Mouse (Mus musculus): ENCODE data around the gene Anks3. TPM values are rescaled to one million over a fixed set of nuclear protein-coding genes. Genes with fewer than 3 reads are reported as not detected.
A peak's percentile ranks its signal among the peaks of the same experiment; 100 is the strongest.

Gene Anks3
- polyA plus RNA-seq (2012; rRNA removed), result 102 and 107 TPM in 2 replicates

DNA sequence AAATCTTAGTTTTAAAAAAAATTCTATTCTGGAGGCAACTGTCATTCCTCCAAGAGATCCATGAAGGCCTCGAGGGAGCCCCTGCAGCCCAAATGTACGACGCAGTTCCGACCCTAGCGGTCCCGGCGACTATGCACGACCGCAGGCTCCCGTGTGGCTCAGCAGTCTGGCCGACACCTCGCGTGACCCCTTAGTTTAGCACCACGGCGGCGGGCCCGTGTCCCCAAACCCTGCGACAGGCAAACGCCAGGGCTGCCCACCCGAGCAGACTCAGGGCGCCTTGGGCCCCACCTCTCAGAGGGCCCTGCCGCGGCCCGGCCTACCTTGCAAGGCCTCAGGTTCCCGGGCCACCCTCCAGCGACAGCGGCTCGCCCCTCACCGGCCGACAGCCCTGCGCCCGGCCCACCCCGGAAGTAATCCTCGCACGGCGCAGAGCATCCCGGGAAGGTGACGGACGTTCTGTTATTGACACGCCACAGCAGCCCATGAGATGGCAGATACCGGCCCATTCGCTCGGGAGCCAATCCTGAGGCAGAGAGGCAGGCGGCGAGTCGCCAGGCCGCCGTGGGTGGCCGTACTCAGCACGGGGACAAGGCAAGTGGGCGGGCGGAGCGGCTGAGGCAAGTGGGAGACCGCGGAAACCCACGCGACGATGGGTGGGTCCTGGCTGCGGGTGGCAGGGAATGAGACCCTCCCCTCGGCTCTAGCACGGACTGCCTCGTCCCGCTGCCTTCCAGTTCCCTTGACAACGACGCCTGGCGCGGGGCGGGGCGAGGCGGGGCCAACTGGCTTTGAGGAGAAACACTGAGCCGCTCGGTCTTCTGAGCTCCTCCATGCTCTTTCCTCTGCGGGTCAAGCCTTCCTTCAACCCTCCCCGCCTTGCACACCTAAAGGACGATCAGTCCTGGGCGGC, at the start of gene Anks3:
Gene Anks3 (minus strand): TSS at position 409 of the 913 bp plus-strand sequence.
- peak; percentile 99 for DNase-seq (ENCODE audit: extremely low spot score in 1 of 2, low spot score in 1 of 2)

DNA sequence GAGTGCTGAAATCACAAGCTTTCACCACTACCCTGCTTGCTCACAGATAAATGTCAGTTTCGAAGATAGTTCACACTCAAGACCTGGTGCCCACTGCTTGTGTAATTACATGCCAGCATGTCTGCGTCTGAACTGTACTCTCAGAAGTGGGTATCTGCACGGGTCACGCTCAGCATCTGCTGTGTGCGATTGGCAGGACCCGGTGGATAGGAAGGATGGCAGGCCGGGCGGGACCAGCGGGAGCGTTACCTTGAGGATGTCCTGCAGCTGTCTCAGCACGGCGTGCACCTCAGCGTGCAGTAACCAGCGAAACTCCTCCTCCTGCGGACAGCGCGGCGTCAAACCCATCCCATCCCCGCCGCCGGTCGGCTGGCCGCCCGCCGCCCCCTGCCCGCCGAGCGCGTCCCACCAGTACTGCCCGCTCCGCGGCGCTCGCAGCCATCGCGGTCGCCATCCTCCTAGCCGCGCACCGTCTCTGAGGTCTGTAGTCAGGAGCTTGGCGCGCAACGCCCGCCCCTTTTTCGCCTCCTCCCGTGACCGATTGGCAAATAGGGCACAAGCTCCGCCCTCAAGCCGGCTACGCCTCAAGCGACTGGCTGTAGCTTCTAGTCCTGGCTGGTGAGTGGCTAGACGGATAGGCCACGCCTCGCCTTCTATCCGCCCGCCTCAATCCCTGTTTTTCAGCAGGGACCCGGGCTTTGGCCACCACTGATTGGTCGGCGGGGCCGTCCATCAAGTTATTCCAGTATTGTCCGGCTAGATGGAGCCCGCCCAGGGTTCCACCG, 49.2 kb upstream of the Anks3 start, which contains the start of gene Rogdi:
Gene Rogdi (minus strand): TSS at position 500 of the 785 bp plus-strand sequence.
- peak; percentile 99 for DNase-seq (ENCODE audit: extremely low spot score in 1 of 2, low spot score in 1 of 2)

DNA sequence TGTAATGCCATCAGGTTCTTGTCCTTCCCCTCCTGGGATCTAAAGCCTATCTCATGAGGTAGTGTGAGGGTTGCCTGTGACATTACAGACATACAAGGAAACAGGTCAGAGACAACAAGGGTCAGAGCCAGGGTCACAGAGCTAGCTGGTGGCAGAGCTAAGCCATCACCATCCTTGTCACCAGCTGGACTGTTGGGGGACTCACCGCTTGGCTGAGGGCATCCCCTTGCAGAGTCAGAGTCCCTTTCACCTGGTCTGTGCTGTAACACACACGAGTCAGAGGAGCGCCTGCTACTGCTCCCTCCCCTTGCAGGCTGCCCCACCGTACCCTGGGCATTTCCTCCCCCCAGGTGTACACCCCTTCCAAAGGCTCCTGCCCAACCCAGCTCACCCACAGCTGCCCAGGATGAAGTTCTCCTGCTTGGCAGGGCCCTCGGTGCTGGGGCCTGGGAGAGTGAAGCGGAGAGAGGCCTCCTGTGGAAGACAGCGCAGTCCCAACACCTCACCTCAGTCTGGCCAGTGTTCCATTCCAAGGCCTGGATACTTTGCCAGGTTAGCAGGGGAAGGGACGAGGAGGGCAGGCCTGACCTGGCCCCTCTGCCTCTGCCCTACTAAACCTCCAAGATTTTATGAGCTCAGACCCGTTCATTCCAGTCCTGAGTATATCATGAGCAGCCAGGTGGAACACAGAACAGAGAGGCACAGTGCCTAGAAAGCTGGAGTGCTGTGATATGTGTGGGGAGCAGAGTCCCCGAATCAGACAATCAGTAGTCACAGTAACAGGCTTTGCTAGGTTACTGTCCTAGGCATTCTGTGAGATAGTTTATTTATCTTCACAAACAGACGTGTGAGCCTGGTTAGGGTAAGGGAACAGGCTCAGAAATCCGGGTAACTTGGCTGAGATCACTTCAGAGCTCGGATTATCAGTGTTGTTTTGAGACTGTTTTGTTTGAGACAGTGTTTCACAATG, 48.3 kb upstream of the Anks3 start:
- no peak for DNase-seq (ENCODE audit: extremely low spot score in 1 of 2, low spot score in 1 of 2)

DNA sequence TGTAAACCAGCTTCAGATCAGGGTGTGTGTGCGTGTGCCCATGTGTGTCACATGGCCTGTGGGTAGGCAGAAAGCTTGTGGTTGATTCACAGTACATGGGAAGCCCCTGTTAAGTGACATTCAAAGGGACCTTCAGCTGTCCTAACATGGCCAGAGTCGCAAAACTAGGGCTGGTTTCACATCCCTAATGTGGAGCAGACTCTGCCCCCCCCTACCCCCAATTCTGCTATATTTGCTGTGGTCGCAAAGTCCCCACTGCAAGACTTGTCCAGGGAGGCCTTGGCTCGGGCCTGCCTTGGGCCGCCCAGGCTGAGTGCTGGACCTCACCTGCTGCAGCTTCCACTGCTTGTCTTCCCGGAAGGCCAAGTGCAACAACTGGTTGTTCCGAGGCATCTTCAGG, 47.3 kb upstream of the Anks3 start:
- no peak for DNase-seq (ENCODE audit: extremely low spot score in 1 of 2, low spot score in 1 of 2)

DNA sequence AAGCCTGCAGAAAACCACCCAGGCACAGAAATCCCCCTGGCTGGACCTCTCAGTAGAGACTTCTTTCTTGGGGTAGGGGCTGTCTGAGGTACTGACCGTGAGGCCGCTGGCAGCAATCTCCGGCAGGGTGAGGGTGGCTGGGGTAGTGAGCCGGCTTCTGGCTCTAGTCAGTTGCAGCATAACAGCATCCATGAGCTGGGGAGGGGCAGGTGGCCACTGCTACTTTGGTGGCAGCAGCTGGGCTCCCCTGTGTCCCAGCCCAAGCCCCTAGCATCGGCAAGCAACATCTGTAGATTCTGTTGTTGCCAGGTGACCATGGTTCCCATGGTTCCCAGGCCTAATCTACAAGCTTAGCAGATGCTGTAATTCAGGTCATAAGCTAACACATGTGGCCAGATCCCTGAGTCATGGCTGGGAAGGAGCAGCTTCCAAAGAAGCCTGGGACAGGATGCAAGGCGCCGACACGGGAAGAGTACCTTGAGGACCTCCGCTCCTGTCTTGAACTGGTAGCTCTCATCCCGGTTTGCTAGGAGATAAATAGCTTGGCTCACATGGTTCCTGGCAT, 46.4 kb upstream of the Anks3 start:
- DNase-seq (ENCODE audit: extremely low spot score in 1 of 2, low spot score in 1 of 2), result no peak

DNA sequence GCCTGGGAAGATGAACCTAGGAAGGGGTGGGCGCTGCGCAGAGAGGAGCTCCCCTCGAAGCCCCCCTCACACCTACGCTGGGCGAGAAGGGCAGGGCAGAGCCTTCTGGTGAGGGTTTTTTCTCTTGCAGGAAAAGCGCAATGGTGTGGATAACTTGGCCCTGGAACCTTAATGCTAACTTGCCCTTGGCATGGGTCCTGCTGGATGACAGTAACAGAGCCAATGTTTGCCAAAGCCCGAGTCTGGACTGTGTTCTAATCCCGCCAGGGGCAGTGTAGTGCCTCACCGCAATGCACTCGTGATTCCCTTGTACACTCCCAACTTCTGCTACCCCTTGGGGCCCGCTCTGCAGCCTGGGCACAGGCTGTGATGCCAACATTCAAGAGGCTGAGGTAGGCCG, 44.1 kb upstream of the Anks3 start:
- no peak for DNase-seq (ENCODE audit: extremely low spot score in 1 of 2, low spot score in 1 of 2)

DNA sequence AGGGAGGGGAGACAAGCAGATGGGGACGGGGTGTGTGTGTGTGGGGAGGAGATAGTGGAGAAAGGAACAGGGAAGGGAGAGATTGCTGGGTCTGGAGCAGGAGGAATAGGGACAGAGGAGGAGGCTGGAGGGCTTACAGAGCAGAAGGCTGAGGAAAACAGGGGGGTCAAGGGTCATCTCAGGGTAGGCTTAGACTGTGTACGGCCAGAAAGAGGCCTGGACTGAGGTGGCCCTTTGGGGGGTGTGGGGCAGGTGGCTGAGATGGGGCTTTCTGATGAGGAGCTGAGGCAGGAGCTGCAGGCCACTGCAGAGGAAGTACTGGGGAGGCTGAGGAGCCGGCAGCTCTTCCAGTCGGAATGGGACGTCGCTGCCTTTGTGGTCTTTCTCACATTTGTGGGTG, 43.5 kb upstream of the Anks3 start:
- DNase-seq (ENCODE audit: extremely low spot score in 1 of 2, low spot score in 1 of 2), result no peak

DNA sequence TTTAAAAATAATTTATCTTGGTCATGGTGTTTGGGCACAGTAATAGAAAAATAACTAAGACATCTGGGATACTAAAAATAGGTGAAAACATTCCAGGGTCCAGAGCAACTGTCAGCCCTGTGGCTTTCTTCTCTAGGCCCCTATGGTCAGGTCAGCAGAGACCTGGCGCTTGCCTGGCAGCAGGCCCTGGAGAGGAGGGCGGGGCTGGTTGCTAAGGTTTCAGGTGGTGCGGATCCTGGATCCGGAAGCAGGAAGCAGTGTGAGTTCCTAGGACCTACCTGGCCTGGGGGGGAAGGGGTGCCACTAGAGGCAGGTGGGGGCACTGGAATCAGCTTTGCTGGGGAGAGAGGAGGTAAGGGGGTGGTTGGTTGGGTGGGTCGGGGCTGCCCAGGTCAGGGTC, 43.1 kb upstream of the Anks3 start, which contains the start of gene Smim22:
Gene Smim22 (plus strand): TSS at position 222 of the 400 bp plus-strand sequence.
- no peak for DNase-seq (ENCODE audit: extremely low spot score in 1 of 2, low spot score in 1 of 2)

DNA sequence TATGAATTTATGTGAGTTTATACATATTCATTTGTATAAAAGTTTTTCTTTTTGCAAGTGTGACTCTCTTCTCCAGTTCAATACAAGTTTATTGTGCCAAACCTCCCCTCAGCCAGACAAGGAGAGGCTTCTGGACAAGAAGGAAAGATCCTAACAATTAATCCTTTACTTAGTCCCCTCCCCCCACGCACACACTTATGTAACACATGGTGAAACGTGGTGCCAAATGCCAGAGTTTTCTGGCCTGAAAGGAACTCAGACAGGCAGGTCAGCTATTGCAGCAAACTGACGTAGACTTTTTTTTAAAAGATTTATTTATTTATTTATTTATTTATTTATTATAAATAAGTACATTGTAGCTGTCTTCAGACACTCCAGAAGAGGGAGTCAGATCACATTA, 36.6 kb upstream of the Anks3 start:
- DNase-seq (ENCODE audit: extremely low spot score in 1 of 2, low spot score in 1 of 2), result no peak

DNA sequence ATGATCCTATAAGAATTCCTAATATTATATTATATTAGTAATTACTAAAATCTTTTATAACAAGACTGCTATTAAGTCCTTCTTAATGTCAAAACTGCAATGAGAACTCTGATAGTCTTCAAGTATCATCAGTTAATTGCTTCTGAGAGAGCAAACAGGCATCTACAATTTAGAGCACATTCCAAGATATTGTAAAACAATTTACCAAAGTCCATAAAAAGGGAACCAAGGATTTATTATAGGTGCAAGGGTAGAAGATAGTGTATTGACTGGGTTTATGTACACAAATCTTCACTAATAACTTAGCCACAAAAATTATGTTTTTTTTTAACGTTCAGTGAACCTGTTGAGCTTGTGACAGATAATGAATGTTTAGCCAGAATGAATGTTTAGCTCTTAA, 35.0 kb upstream of the Anks3 start:
- DNase-seq (ENCODE audit: extremely low spot score in 1 of 2, low spot score in 1 of 2), result no peak

DNA sequence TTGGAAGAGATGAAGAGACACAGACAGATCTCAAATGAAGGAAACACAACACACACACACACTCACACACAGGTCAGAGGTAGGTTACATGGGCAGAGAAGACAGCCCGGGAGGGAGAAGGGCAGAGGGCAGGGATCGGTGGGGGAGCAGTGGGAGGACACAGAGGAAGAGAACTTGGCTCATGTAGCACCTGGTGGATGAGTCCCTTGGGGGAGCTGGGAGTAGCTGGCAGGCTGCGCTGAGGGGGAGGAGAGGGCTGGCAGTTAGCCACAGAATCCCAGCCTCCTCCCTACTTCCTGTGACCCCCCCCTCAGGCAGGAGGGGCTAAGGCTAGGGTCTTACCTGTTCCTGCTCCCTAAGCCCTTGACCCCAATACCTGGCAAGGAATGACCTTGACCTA, 33.5 kb upstream of the Anks3 start, which contains the start of gene Sept12:
Gene Sept12 (minus strand): TSS at position 300 of the 400 bp plus-strand sequence.
- no peak for DNase-seq (ENCODE audit: extremely low spot score in 1 of 2, low spot score in 1 of 2)

DNA sequence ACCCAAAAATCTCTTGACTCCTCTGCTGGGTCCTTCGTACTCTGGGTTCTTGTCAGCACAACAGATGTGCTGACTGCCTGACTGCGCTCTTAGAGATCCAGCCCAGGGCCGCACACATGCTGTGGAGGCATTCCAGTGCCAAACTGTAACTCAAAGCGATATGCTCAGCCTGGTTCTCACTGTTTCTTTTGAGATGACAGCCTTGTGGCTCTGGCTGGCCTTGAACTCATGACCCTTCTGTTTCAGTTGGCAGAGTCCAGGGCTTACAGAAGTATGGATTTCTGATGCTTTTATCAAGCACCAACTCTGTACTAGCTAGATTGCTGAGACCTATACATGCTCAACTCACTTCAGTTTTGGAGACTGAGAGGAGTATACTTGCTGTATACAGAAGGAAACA, 29.3 kb upstream of the Anks3 start:
- no peak for DNase-seq (ENCODE audit: extremely low spot score in 1 of 2, low spot score in 1 of 2)

DNA sequence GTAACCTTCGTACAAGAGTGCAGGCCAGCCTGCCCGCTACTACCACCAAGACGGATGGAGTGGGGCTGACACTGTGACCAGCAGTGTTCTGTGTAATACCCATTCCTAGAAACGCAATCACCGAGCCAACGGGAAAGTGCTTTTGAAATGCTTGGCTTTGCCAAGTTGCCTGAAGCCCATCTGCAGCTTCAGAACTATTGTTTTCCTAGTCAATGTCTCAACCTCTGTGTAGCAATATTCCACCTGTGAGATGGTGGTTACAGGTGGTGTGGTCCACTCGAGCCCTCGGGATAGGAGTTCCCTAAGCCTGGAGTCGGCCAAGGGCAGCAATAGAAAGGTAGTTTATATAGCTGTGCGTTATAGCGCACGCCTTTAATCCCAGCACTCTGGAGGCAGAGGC, 20.7 kb upstream of the Anks3 start:
- DNase-seq (ENCODE audit: extremely low spot score in 1 of 2, low spot score in 1 of 2), result no peak

DNA sequence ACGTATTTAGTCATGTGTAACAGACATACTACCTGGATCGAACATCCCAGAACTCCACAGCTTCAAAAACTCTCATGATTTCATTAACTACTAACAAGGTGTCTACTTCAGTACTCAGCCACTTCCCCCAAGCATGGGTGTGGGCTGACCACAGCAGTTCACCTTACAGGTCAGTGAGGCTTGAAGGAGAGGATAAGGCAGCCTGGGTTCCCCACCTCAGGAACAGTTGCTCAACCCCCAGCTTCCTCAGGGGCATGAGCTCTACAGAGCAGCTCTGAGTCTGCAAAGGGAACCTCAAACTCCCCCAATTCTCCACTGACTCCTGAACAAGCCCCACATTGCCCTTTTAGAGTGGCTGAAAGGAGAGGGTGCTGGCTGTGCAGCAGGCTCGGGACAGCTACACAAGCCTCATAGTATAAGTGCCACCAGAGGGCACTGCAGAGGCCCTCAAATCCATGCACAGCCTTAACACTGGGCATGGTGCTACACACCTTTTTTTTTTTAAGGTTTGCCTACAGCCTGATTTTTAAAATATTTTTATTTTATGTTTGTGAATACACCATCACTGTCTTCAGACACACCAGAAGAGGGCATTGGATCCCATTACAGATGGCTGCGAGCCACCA, 15.9 kb upstream of the Anks3 start:
- DNase-seq (ENCODE audit: extremely low spot score in 1 of 2, low spot score in 1 of 2), result no peak

DNA sequence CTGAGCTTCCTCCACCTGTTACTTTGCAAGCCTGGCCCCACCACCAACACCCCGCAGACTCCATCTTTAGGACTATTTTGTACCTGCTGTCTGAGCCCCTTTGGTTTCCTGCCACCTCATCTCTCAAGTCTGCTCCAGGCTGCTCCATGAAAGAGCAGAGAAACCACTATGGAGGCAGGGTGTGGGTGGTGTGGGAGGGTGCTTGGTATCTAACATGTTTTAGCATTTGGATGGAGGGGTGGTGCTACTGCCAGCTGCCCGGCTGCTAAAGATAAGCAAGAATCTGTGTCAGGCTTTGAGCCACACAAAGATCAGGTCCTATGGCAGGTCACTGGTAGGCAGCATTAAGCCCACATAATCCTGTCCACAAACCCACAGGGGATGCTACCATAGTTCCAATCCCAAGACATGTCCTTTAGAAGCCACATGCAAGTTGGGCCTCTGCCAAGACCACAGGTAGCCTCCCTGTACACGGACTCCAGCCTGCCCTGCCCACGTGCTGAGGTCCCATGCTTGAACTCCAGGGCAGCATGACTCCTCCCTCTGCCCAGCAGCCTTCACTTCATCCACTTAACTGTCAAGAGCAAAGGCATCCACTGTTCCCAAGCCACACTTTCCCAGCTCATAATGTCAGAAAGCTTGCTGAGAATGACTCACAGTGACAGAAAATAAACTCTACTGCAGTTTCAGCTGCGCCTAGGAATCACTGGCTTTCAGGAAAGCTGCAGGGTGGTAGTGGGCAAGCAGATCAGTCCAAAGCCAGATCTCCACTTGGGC, 14.5 kb upstream of the Anks3 start:
- DNase-seq (ENCODE audit: extremely low spot score in 1 of 2, low spot score in 1 of 2), result peak in 1 of 2 experiments; percentile 72

DNA sequence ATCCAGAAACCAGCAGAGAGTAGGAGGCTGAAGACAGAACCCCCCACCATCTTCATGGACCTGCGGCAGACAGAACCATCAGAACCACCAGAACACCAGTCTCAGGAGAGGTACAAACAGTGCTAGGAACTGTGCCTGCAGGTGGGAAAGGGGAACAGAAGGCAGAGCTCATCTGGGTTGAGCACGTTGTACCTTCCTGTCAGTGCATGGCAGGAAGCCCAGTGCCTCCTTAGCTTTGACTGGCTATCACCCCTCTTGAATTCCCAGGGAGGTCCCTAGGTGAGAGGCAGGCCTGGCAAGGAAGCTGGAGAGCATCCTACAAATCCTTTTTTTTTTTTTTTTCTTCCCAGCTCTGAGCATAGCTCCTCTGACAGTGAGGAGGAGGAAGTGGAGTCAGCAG, 12.2 kb upstream of the Anks3 start:
- DNase-seq (ENCODE audit: extremely low spot score in 1 of 2, low spot score in 1 of 2), result peak in 1 of 2 experiments; percentile 41

DNA sequence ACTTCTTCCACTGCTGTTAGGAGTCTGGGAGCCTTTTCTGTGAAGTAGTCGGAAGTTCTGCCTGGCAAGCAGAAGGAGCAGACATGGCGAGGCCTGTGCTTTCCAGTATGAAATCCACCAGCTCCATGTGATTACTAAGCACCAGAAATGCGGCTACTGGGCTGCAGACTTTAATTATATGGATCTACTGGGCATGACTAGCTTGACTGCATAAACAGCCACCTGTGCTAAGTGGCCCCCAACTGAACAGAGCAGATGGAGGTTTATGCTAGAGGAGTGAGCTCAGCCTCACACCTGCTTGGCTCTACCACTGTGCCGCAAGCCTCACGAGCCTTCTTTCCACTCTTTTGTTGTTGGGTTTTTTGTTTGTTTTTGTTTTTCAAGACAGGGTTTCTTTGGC, 10.5 kb upstream of the Anks3 start:
- no peak for DNase-seq (ENCODE audit: extremely low spot score in 1 of 2, low spot score in 1 of 2)

DNA sequence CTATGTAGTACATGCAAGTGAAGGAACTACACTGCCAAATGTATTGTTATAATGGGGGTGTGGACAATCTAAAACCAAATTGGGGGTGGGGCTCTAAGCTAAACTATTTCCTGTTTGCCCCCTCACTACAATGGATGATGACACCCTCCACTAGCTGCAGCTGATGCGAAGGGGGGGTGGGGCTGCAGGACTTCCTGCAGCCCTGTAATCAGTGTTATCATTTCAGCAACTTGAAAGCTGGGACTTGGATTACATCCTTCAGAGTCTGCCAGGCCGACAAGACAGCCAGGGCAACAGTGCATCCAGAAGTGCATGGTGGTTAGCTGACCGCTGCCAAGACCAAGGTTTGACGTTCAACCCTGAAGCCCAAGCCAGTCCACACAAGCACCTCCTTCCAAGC, 7.6 kb upstream of the Anks3 start:
- DNase-seq (ENCODE audit: extremely low spot score in 1 of 2, low spot score in 1 of 2), result no peak

Data from frontal cortex, adult 2 months (tissue).